Mouse (Mus musculus) G1E (cell line): ENCODE data around the gene Rnf5.

Source experiments
- CTCF ChIP-seq: IDR thresholded peaks from 2 replicates; pipeline ENCODE4 v1.5.1; 2012; ENCODE audit warnings: low read depth, low read length, inconsistent platforms, mixed read lengths
- TAL1 ChIP-seq: conservative IDR thresholded peaks from 2 replicates; pipeline ENCODE4 v1.6.1; 2012; ENCODE audit warnings: low read depth, low read length, inconsistent platforms, mixed read lengths

DNA sequence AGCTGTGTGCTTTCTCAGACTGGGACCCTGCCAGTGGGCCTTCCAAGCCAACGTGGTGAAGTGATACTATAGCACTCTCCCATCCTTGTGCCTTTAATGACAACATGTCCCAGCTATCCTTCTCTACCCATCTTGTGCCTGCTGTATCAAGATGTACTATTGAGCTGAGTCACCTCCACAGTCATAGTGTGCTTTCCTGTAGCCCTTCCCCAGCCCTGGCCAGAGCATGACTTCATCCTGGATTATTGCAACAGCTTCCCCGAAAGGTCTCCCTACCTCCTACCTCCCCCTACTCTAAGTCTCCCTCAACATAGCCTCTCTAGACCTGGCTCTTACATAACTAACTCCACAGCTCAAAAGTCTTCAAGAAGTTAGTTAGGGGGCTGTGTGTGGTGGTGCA, 32.2 kb upstream of the Rnf5 start:
- TF ChIP-seq CTCF = no peak
- TF ChIP-seq TAL1 = no peak
